Comparison of ENCODE assay signal across 27 mouse cellular contexts in genomic region chr9:44212406-44212805, GRCm38 (mm10). TPM values are rescaled to one million over a fixed set of nuclear protein-coding genes. Genes with fewer than 3 reads are reported as not detected.
DNase-seq lines count a peak whose midpoint lies in the region; ATAC-seq and TF ChIP-seq lines count a peak whose summit lies in the region.
"Had no signal": no experiment of that assay in that cellular context is flagged by ENCODE, and none has a peak within 500 bp of the region (broad histone marks: within the 10 kb centered on the region; RNA-seq: fewer than 3 reads in every experiment).

No protein-coding gene starts in this region.

- no peaks in the 10 kb centered on the region for H3K36me3 ChIP-seq in kidney, postnatal 0 days (ENCODE audit: insufficient read depth, low read length)
- peaks cover 10% of the 10 kb centered on the region for H3K36me3 ChIP-seq in kidney, embryonic 16.5 days (ENCODE audit: insufficient read depth, low read length)

- no peak overlapping the region for H3K9ac ChIP-seq in kidney, postnatal 0 days (ENCODE audit: low read depth, low read length)
- no peak overlapping the region for H3K9ac ChIP-seq in kidney, embryonic 16.5 days (replicated peaks; ENCODE audit: low read length)
- H3K9ac ChIP-seq: embryonic facial prominence, embryonic 13.5 days; embryonic facial prominence, embryonic 15.5 days; forebrain, embryonic 13.5 days; forebrain, embryonic 15.5 days; forebrain, postnatal 0 days had no signal

- peak; percentile 24 for DNase-seq in kidney, postnatal 0 days (ENCODE audit: low spot score)
- peak; percentile 54 for DNase-seq in NIH3T3 (ENCODE audit: low read depth)
- DNase-seq in heart, postnatal 14 days: no peak
- DNase-seq in lung, postnatal 4 days: no peak
- DNase-seq: adrenal gland, adult 2 months; adrenal gland, postnatal 10 days; adrenal gland, postnatal 25 days; B cell, adult 2 months; cerebellum, adult 11 months; cerebellum, adult 18-20 months; cerebellum, adult 8-10 months; cerebellum, adult 9-11 months; cerebellum, postnatal 14 days; cerebellum, postnatal 36 days; embryo, embryonic 11 days; forebrain, postnatal 0 days had no signal

- TF ChIP-seq CTCF in kidney, postnatal 0 days (IDR thresholded peaks at IDR 0.05; ENCODE audit: low read depth): no peak

- H3K27ac ChIP-seq in kidney, postnatal 0 days: no peak overlapping the region
- no peak overlapping the region for H3K27ac ChIP-seq in kidney, embryonic 16.5 days (ENCODE audit: low read length)
- H3K27ac ChIP-seq: embryonic facial prominence, embryonic 13.5 days; embryonic facial prominence, embryonic 15.5 days; forebrain, embryonic 13.5 days; forebrain, embryonic 15.5 days had no signal

- H3K4me2 ChIP-seq in kidney, postnatal 0 days (ENCODE audit: low read length): no peak overlapping the region
- no peak overlapping the region for H3K4me2 ChIP-seq in kidney, embryonic 16.5 days (replicated peaks; ENCODE audit: low read depth, low read length)
- H3K4me2 ChIP-seq: embryonic facial prominence, embryonic 13.5 days; embryonic facial prominence, embryonic 15.5 days; forebrain, embryonic 13.5 days; forebrain, embryonic 15.5 days had no signal

- WGBS in kidney, postnatal 0 days: 84% methylated on average over 4 of the region's 4 CpGs
- 84% methylated on average over 4 of the region's 4 CpGs for WGBS in kidney, embryonic 16.5 days

- no peaks in the 10 kb centered on the region for H3K4me1 ChIP-seq in kidney, postnatal 0 days (replicated peaks; ENCODE audit: insufficient read depth, low read length)
- H3K4me1 ChIP-seq in kidney, embryonic 16.5 days (ENCODE audit: insufficient read depth, low read length): no peaks in the 10 kb centered on the region
- H3K4me1 ChIP-seq: embryonic facial prominence, embryonic 15.5 days; forebrain, embryonic 13.5 days; forebrain, embryonic 15.5 days had no signal

- H3K27me3 ChIP-seq in kidney, postnatal 0 days (ENCODE audit: insufficient read depth, low read length): no peaks in the 10 kb centered on the region
- H3K27me3 ChIP-seq in kidney, embryonic 16.5 days (ENCODE audit: insufficient read depth, low read length): no peaks in the 10 kb centered on the region
- H3K27me3 ChIP-seq: CH12.LX; embryonic facial prominence, embryonic 13.5 days; embryonic facial prominence, embryonic 15.5 days; forebrain, embryonic 13.5 days; forebrain, embryonic 15.5 days had no signal

- intact Hi-C loops in heart, postnatal 14 days (cut with DNase I): no loop called here

- H3K9me3 ChIP-seq in kidney, postnatal 0 days (replicated peaks; ENCODE audit: low read length): no peaks in the 10 kb centered on the region
- H3K9me3 ChIP-seq in kidney, embryonic 16.5 days (ENCODE audit: low read length): peaks cover 5% of the 10 kb centered on the region; the same call in 1 of the 2 replicates
- H3K9me3 ChIP-seq: embryonic facial prominence, embryonic 13.5 days; embryonic facial prominence, embryonic 15.5 days; forebrain, embryonic 15.5 days; G1E had no signal

- ATAC-seq in kidney, postnatal 0 days (replicated peaks; ENCODE audit: low FRiP score, low read depth): no peak
- no peak for ATAC-seq in kidney, embryonic 16.5 days (ENCODE audit: low FRiP score, low TSS enrichment)
- ATAC-seq: CD4-positive, CD25-positive, alpha-beta regulatory T cell, adult 4 months; forebrain, embryonic 13.5 days; forebrain, embryonic 15.5 days; forebrain, postnatal 0 days had no signal

- H3K4me3 ChIP-seq in kidney, postnatal 0 days (replicated peaks; ENCODE audit: low read depth, low read length): no peak overlapping the region
- no peak overlapping the region for H3K4me3 ChIP-seq in kidney, embryonic 16.5 days (ENCODE audit: low read length)
- H3K4me3 ChIP-seq: embryonic facial prominence, embryonic 13.5 days; embryonic facial prominence, embryonic 15.5 days; forebrain, embryonic 13.5 days; forebrain, embryonic 15.5 days had no signal

RNA-seq across cellular contexts. Expression of gene Cbl, which starts 21.4 kb away (rescaled TPM):
- polyA plus RNA-seq in kidney, postnatal 0 days (2015; fragmentation: Nextera tagmentation; extraction: Ambion mirVana): 9.9 and 10.4 TPM in 2 replicates
- polyA plus RNA-seq in kidney, embryonic 16.5 days (2015; fragmentation: Nextera tagmentation; extraction: Ambion mirVana): 17.6 and 24.0 TPM in 2 replicates
- 10 to 100 TPM; 26.4 to 31.2 TPM for total RNA-seq in heart, postnatal 14 days (2021)

RNA-seq across cellular contexts. Expression of gene Ccdc153, which starts 28.1 kb away (rescaled TPM):
- not detected in 2 replicates for polyA plus RNA-seq in kidney, postnatal 0 days (2015; fragmentation: Nextera tagmentation; extraction: Ambion mirVana)
- polyA plus RNA-seq in kidney, embryonic 16.5 days (2015; fragmentation: Nextera tagmentation; extraction: Ambion mirVana): not detected in 2 replicates
- 1 to 10 TPM in 1 of 2 experiments, not detected in 1; 1.1 TPM for total RNA-seq in heart, postnatal 14 days (2021)
- total RNA-seq: CH12.LX; common myeloid progenitor, adult 5-6 weeks; G1E had no signal
- polyA plus RNA-seq: CD4-positive, CD25-positive, alpha-beta regulatory T cell, adult 4 months; embryonic facial prominence, embryonic 11.5 days; embryonic facial prominence, embryonic 13.5 days; forebrain, embryonic 11.5 days; forebrain, embryonic 13.5 days; G1E had no signal

RNA-seq across cellular contexts. Expression of gene Pdzd3, which starts 38.9 kb away (rescaled TPM):
- polyA plus RNA-seq in kidney, postnatal 0 days (2015; fragmentation: Nextera tagmentation; extraction: Ambion mirVana): 16.0 and 16.7 TPM in 2 replicates
- polyA plus RNA-seq in kidney, embryonic 16.5 days (2015; fragmentation: Nextera tagmentation; extraction: Ambion mirVana): 13.3 and 14.1 TPM in 2 replicates
- total RNA-seq in heart, postnatal 14 days (2021): 1 to 10 TPM; 2.0 to 2.8 TPM
- total RNA-seq: adrenal gland, adult 2 months; common myeloid progenitor, adult 5-6 weeks; G1E had no signal
- polyA plus RNA-seq: adrenal gland, adult 2 months; CD4-positive, CD25-positive, alpha-beta regulatory T cell, adult 4 months; embryonic facial prominence, embryonic 11.5 days; G1E had no signal

RNA-seq across cellular contexts. Expression of gene Nlrx1, which starts 56.0 kb away (rescaled TPM):
- 6.8 and 7.2 TPM in 2 replicates for polyA plus RNA-seq in kidney, postnatal 0 days (2015; fragmentation: Nextera tagmentation; extraction: Ambion mirVana)
- 6.6 and 7.9 TPM in 2 replicates for polyA plus RNA-seq in kidney, embryonic 16.5 days (2015; fragmentation: Nextera tagmentation; extraction: Ambion mirVana)
- total RNA-seq in heart, postnatal 14 days (2021): 10 to 100 TPM; 17.3 TPM

Comparison
In these comparisons a context has a peak if more than half of its experiments do, and no peak if none do; other contexts are left out.
1. DNase-seq: peak in kidney, postnatal 0 days (single experiment) and NIH3T3 (single experiment); none in heart, postnatal 14 days (0 of 2) and lung, postnatal 4 days (0 of 2).